Mouse (Mus musculus): Measurements from ENCODE around the gene Uck2.

DNA sequence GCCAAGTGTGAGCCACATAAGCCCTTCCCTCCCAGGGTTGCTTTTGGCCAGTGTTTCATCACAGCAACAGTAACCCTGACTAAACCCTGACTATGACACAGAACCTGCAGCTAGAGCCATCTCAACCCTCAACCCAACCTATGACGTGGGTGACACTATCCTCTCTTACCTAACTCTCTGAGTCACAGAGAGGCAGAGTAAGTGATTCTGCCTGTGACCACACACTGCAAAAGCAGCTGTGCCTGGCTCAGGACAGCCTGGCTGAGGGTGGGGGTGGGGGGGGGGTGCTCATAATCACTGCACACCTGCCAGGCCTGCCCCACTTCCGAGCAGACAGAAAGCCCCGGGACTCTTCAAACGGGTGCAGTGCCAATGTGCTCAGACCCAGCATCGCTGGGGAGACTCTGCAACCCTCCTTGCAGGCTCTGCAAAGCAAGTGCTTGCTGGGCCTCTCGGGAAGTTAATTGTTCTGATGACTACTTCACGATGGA is 42.9 kb downstream of the Uck2 start:
- TF ChIP-seq CTCF (conservative IDR thresholded peaks at IDR 0.05; ENCODE audit: low read length) (no peak), POU5F1 (IDR thresholded peaks at IDR 0.05; ENCODE audit: borderline replicate concordance, low read length) (no peak)

Data from E14TG2a.4 (cell line).